Mouse (Mus musculus): ENCODE measurements around the gene Nhsl1.
"Not testable (repeated sequence)": the region's sequence is repeated elsewhere in the genome, so short reads cannot be mapped to it uniquely, and the experiment has no call there.

Gene Nhsl1

DNA sequence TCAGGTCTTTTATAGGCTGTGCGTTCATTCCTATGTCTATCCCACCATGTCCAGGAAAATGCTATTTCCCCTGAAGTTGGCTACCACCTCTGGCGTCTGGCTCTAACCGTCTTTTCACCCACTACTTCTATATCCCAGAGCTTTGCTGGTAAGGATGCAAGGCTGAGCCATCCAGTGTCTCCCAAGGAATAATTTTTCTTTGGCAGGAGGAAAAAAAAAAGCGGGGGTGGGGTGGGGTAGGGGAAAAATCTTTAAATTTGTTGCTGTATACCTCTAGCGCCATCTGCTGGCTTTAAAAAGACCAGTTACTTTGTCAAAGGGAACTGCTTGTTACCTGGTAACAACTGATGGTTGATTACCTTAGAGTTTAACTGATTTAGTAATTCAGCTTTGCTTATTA, 209.7 kb downstream of the Nhsl1 start:
- no peak for DNase-seq (ENCODE audit: low spot score in 2 of 2)

DNA sequence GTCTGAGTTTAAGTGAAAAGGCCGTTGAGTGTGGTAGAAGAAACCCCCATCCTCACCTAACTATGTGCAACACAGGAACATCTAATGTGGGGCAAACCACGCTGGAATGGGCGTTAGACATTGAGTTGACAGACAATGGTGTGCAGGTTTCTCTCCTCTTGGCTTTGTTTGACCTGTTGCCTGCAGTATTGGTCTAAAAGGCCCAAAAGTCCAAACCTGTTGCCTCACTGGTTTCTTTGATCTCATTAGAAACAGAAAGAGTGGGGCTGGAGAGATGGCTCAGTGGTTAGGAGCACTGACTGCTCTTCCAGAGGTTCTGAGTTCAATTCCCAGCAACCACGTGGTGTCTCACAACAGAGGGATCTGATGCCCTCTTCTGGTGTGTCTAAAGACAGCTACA, 210.4 kb downstream of the Nhsl1 start:
- DNase-seq (ENCODE audit: low spot score in 2 of 2), result no peak

DNA sequence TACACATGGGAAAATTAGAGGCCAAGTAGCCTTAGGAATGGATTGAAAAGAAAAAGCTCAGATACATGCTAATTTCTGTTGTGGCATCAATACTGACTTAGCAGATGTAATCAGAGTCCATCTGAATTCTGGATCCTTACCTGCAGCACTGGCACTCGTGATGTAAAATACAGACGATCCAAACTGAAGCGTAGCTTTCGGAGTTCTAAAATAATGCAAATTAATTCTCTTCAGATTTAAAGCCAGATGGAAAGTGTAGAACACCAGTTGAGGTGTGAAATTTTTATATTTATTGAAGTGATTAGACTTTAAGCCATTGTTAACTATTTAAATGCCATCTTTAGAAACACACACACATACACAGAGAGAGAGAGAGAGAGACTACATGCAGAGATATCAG, 211.4 kb downstream of the Nhsl1 start:
- DNase-seq (ENCODE audit: low spot score in 2 of 2), result no peak

DNA sequence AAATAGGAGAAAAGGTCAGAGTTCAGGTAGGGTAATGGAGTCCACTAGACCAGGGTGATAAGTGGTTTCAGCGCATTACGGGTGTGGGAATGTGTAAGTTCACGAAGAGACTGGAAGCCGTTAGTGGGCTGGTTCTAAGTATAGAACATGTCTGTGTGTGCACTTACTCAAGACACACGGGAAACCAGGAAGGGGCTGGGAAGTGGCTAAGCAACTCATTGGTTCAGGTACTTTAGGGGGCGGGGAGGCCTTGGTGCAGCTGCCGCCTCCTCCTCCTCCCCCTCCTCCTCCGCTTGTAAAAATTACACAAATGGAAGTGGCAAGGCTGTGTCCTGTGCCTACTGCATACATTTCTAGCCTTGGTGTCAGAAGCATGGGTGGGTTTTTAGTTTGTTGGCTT, 213.5 kb downstream of the Nhsl1 start:
- no peak for DNase-seq (ENCODE audit: low spot score in 2 of 2)

DNA sequence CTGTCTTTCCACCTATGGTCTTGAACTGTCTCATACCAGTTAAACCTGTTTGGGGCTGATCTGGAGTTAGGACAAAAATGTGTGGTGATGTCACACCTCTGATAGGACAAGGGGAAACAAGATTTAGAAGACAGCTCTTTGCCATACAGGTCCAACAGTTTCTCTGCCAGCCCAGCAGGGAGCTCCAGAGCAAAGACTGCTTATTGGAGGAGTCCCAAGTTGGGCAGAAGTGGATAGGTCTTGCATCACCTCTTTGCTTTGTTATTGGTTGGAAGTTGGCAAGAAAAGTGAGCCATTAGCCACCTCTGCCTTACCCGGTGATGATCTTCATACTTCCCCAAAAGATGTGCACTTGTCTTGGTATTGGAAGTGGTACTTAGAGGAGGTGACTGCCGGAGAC, 218.1 kb downstream of the Nhsl1 start:
- no peak for DNase-seq (ENCODE audit: low spot score in 2 of 2)

DNA sequence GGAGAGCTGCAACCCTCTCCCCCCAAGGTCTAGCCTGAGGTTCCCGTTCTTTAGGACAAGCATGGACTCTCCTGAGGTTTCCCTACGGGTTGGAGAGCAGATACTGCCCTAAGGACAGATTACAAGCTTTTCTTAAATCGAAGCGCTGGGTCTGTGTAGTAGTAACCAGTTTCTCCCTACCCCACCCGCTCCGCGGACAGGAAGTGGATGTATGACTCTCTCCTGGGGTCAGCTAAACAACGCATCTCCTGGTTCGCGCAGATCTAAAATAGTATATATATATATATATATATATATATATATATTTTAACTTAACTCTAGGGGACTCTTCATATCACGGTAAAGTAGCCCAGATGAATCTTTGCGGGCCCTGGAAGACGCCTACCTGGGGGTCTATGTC, 226.5 kb downstream of the Nhsl1 start:
- no peak for DNase-seq (ENCODE audit: low spot score in 2 of 2)

DNA sequence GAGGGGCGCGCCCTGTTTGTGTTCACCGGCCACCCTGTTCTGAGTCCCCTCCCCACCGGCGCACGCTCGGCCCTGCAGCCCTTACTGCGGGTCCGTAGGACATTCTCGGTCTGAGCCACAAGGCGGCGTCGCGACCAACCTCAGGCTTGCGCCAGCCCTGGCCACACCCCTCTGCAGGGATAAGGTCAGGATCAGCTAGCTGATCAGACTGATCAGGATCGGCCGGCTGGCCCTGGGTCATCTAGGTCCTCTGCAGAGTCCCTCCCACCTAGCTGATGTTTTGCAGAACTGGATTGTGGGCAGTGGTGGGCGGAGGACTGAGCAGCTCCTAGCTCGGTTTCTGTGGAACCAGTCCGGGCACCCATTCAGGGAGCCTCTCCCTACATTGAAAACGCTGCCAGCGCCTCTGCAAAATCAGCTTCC, 227.0 kb downstream of the Nhsl1 start, which contains the start of gene Hebp2:
Gene Hebp2 (minus strand): TSS at position 264 of the 423 bp plus-strand sequence.
- DNase-seq (ENCODE audit: low spot score in 2 of 2), result peak in 1 of 2 experiments; percentile 34

DNA sequence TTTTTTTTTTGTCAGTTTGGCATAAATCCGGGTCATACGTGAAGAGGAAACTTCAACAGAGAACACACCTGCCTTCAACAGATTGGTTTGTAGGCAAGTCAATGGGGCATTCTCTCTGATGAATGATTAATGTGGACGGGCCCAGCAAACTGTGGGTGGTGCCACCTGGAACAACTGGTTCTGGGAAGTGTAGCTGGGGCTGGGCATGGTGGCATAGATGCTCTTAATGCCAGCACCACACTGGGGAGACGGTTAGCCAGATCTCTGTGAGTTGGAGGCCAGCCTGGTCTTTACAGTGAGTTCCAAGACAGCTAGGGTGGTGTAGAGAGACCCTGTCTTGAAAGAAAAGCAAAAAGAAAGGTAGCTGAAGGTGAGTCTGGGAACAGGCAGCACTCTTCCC, 228.6 kb downstream of the Nhsl1 start:
- DNase-seq (ENCODE audit: low spot score in 2 of 2), result no peak

DNA sequence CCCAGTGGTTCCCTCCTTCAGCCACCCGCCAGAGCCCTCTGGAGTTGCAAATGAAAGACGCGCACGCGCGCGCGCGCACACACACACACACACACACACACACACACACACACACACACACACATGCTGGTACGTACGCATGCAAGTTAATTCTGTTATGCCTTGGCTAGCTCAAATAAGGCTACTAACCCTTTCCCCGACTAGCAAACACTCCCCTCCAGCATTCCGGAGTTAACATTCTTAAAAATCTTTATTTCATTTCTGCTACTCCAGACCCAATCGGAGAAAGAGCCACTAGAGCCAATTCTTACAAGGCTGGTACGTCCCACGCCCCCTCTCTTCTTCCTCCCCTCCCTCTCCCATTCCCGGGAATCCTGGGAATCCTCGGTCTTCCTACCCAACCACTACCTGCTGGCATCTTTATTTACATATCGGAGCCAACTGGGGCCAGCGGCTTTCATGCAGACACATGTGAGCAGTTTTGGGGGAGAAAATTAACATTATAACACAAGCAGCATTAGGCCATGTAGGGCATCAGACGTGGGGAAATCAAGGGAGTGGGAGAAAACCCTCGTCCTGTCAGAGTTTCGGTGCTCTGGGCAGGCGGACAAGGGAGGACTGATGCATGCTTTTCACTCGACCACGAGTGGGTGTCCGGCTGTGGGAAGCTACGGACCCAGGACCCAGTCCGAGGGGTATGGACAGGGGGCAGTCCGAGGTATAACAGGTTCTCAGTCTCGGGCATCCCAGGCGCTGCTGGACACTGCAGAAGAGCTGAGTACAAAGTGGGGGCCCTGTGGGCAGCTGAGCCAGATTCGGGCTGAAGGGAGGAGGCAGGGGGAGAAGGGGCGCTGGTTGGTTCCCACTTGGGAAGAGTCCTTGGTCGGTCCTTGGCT, 230.8 kb downstream of the Nhsl1 start:
- DNase-seq (ENCODE audit: low spot score in 2 of 2), result no peak

DNA sequence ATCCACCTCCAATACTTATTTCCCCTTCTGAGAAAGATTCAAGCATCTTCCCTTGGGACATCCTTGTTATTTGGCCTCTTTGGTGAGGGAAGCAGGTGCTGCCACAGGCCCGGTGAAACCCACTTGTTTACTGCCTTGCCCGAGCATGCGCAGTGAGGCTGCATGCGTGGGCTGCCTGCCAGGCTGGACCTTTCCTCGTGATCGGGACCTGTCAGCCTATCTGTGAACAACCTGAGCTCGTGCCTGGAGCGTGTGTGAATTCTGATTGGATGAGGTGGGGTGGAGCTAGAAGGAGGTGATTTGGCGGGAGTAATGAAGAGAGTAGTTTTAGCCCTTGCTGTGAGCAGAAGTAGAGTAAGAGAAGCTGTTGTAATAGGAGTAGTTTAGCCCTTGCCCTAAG, 240.3 kb downstream of the Nhsl1 start:
- not testable (repeated sequence) for DNase-seq (ENCODE audit: low spot score in 2 of 2)

DNA sequence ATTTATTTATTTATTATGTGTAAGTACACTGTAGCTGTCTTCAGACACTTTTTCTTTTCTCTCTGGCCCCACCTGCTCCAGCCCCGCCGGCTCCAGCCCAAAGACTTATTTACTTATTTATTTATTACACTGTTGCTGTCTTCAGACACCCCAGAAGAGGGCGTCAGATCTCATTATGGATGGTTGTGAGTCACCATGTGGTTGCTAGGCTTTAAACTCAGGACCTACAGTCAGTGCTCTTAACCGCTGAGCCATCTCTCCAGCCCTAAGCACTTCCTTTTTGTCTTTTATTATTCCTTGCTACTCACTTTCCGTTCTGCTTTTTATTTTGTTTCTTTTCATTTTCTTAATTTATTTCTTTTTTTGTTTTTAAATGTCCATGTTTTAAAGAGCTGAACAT, 242.7 kb downstream of the Nhsl1 start:
- DNase-seq (ENCODE audit: low spot score in 2 of 2), result no peak

DNA sequence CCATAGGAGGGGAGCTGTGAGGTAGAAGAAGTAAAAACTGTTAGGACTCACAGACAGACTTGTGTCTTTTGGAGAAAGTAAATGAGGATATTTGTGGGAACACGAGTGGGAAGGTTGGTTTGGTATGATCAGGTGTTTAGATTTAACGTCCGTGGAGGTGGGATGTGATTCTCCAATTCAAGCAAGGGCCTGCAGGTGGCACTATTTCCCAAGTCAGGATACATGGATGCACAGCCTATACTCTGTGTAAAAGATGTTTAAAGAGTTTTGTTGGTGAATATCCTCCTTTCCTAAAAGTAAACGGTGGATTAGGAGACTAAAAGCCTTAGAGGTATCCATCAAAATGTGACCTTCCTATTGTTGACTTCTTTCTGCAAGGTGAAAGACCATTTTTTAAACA, 244.2 kb downstream of the Nhsl1 start:
- DNase-seq (ENCODE audit: low spot score in 2 of 2), result peak; percentile 26 to 39

DNA sequence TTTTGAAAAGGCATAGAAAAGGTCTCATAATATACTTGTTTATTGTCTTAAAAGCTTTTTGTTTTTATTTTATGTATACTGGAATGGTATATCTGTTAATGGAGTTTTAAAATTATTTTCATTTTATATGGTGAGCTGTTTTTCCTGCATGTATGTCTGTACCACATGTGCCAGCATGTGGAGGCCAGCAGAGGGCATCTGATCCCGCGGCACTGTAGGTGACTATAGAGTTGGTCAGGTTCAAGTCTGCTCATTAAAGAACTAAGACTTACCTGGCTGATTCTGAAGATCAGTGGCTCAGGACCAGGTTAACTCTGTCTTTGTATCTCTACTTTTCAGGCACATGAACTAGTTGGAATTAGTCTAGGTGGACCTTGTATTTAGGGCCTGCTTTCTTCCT, 253.8 kb downstream of the Nhsl1 start:
- no peak for DNase-seq (ENCODE audit: low spot score in 2 of 2)
